Mouse (Mus musculus): ENCODE measurements around the gene Dip2b. TPM values are rescaled to one million over a fixed set of nuclear protein-coding genes. Genes with fewer than 3 reads are reported as not detected.

The Dip2b gene
- total and polyA plus RNA-seq, 2 experiments: 2.0 to 3.1 TPM

DNA sequence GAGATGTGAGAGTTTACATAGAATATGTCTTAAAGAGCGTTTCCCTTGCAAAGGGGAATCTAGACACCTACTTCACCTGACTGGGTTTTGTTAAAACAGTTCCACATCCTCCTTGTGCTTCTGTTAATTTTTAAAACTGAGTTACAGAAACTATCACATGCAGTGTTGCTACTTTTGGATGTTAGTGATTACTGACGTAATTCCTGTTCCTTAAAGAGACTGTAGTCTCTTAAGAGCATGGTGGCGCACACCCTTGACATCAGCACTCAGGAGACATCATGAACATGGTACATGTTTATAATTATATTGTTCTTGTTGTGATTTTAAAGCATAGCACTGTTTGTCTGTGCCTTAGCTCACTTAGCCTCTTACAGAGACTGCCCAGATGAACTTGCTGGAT, 113.9 kb downstream of the Dip2b start:
- H3K79me2 ChIP-seq (ENCODE audit: control insufficient read depth, insufficient read depth, low read length): no peaks in the 10 kb centered on the region
- no peaks in the 10 kb centered on the region for H3K27me3 ChIP-seq (ENCODE audit: control insufficient read depth, insufficient read depth, low read length)
- H3K4me1 ChIP-seq (ENCODE audit: control insufficient read depth, insufficient read depth, low read length): no peaks in the 10 kb centered on the region
- TF ChIP-seq POLR2A (IDR thresholded peaks at IDR 0.05; ENCODE audit: extremely low read depth, insufficient read depth, low read length) (no peak), CTCF (IDR thresholded peaks at IDR 0.05; ENCODE audit: low read depth, low read length) (no peak)
- H3K27ac ChIP-seq (replicated peaks; ENCODE audit: insufficient read depth, low read depth, low read length): no peak overlapping the region
- 94% methylated on average over 3 of the region's 3 CpGs for WGBS
- no peak for DNase-seq (ENCODE audit: extremely low read depth, low read depth, low spot score)
- H3K4me3 ChIP-seq (ENCODE audit: insufficient read depth, low read depth, low read length): no peak overlapping the region
- H3K9ac ChIP-seq (ENCODE audit: low read depth, low read length): no peak overlapping the region
- peaks cover 22% of the 10 kb centered on the region for H3K36me3 ChIP-seq (ENCODE audit: control insufficient read depth, insufficient read depth, low read length)

DNA sequence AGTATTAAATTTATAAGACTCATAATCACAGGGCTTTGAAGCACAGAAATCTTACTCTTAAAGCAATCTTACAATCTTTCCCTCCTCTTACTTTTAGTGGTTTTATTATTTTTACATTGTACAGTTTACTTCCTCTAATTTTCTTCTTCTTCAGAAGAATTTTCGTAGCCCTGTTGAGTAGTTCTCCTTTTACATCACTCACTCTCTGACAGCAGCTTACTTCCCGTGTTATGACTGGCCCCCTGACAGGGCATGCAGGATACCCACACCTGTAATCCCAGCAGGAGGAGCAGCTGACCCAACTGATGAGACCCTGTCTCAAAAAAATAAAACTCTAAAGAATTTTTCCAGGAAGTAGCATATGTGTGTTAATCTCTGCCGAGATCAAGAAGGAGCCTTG, 114.6 kb downstream of the Dip2b start:
- WGBS: 77% methylated on average over 3 of the region's 3 CpGs
- DNase-seq (ENCODE audit: extremely low read depth, low read depth, low spot score): no peak

DNA sequence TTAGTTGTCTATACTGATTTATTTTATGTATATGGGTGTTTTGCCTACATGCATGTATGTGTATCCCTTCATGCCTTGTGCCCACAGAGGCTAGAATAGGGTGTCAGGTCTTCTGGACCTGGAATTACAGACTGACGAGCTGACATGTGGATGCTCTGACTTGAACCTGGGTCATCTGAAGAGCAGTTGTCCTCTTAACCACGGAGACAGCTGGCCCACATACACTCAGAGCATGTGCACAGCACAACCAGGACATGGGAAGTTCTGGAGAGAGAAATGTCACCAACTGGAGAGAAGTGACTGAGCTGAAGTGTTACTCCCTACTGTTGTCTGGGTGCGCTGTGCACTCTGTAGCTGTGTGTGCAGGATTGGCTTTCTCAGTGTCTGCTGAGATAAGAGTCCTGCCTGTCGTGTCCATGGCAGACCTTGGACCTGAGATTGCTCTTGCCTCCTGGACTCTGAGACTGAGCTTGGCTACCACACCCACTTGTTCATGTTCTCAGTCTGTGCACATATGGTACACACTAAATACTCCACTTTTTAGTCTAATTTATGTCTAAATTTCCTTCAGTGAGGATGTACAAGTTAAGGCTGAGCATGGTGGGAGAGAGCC, 117.7 kb downstream of the Dip2b start:
- DNase-seq (ENCODE audit: extremely low read depth, low read depth, low spot score): peak; percentile 39
- Histone ChIP-seq H3K4me3 (ENCODE audit: insufficient read depth, low read depth, low read length) (no peak overlapping the region), H3K36me3 (ENCODE audit: control insufficient read depth, insufficient read depth, low read length) (peaks cover 22% of the 10 kb centered on the region), H3K9ac (ENCODE audit: low read depth, low read length) (no peak overlapping the region), H3K27ac (replicated peaks; ENCODE audit: insufficient read depth, low read depth, low read length) (no peak overlapping the region), H3K27me3 (ENCODE audit: control insufficient read depth, insufficient read depth, low read length) (no peaks in the 10 kb centered on the region), H3K4me1 (ENCODE audit: control insufficient read depth, insufficient read depth, low read length) (no peaks in the 10 kb centered on the region), H3K79me2 (ENCODE audit: control insufficient read depth, insufficient read depth, low read length) (no peaks in the 10 kb centered on the region)
- WGBS: 70% methylated on average over 4 of the region's 4 CpGs
- TF ChIP-seq POLR2A (IDR thresholded peaks at IDR 0.05; ENCODE audit: extremely low read depth, insufficient read depth, low read length) (no peak), CTCF (IDR thresholded peaks at IDR 0.05; ENCODE audit: low read depth, low read length) (no peak)

More for the DNA sequence above, 114.6 kb downstream of the Dip2b start:
- Histone ChIP-seq H3K4me3 (ENCODE audit: insufficient read depth, low read depth, low read length) (no peak overlapping the region), H3K36me3 (ENCODE audit: control insufficient read depth, insufficient read depth, low read length) (peaks cover 23% of the 10 kb centered on the region), H3K27ac (replicated peaks; ENCODE audit: insufficient read depth, low read depth, low read length) (no peak overlapping the region), H3K79me2 (ENCODE audit: control insufficient read depth, insufficient read depth, low read length) (no peaks in the 10 kb centered on the region), H3K27me3 (ENCODE audit: control insufficient read depth, insufficient read depth, low read length) (no peaks in the 10 kb centered on the region), H3K9ac (ENCODE audit: low read depth, low read length) (no peak overlapping the region), H3K4me1 (ENCODE audit: control insufficient read depth, insufficient read depth, low read length) (no peaks in the 10 kb centered on the region)
- TF ChIP-seq CTCF (IDR thresholded peaks at IDR 0.05; ENCODE audit: low read depth, low read length) (no peak), POLR2A (IDR thresholded peaks at IDR 0.05; ENCODE audit: extremely low read depth, insufficient read depth, low read length) (no peak)

DNA sequence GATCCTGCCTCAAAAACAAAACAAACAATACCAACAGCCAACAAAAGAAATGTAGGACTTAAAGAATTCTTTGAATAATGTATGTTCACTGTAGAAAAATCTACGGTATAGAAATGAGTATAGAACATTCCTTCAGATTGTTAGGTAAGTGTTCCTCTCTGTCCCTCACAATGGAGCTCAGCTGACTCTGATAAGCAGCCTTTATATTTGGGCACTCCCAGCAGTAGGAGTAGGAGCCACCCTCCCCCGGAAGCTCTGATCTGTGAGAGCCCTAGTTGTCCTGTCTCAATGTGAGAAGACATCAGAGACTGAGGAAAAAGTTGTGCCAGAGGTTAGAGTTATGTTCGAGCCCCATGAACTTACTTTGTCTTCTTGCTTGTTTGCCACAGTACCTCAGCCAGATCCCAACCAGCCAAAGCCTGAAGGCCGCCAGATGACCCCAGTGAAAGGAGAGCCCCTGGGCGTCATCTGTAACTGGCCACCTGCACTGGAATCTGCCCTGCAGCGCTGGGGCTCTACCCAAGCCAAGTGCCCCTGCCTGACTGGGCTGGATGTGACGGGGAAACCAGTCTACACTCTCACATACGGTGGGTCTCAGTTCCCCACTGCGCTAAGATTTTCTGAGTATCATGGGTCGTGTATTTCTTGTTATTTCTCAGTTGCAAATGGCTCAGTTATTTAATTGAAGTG, 118.5 kb downstream of the Dip2b start:
- Histone ChIP-seq H3K4me3 (ENCODE audit: insufficient read depth, low read depth, low read length) (no peak overlapping the region), H3K27me3 (ENCODE audit: control insufficient read depth, insufficient read depth, low read length) (no peaks in the 10 kb centered on the region), H3K27ac (replicated peaks; ENCODE audit: insufficient read depth, low read depth, low read length) (no peak overlapping the region), H3K79me2 (ENCODE audit: control insufficient read depth, insufficient read depth, low read length) (no peaks in the 10 kb centered on the region), H3K9ac (ENCODE audit: low read depth, low read length) (no peak overlapping the region), H3K4me1 (ENCODE audit: control insufficient read depth, insufficient read depth, low read length) (no peaks in the 10 kb centered on the region), H3K36me3 (ENCODE audit: control insufficient read depth, insufficient read depth, low read length) (peaks cover 26% of the 10 kb centered on the region)
- WGBS: 93% methylated on average over 10 of the region's 10 CpGs
- no peak for DNase-seq (ENCODE audit: extremely low read depth, low read depth, low spot score)
- TF ChIP-seq CTCF (IDR thresholded peaks at IDR 0.05; ENCODE audit: low read depth, low read length): no peak
- no peak for TF ChIP-seq POLR2A (IDR thresholded peaks at IDR 0.05; ENCODE audit: extremely low read depth, insufficient read depth, low read length)

DNA sequence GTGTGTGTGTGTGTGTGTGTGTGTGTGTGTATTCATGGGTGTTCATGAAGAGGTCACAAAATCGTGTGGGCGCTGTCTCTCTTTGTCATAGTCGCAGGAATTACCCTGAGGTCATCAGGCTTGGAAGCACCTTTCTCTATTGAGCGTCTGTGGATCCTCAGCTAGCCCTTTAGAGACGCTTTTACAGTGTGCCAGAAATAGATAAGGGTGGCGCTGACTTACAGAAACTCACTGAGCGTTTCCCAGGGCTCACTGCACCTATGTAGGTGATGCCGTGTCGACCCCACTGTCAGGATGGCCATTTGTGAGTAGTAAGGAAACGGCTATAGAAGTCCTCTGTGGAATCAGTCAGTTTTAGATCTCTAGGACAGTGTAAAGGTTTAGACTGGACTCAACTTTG, 120.5 kb downstream of the Dip2b start:
- TF ChIP-seq CTCF (IDR thresholded peaks at IDR 0.05; ENCODE audit: low read depth, low read length): no peak
- TF ChIP-seq POLR2A (IDR thresholded peaks at IDR 0.05; ENCODE audit: extremely low read depth, insufficient read depth, low read length): no peak
- Histone ChIP-seq H3K4me1 (ENCODE audit: control insufficient read depth, insufficient read depth, low read length) (no peaks in the 10 kb centered on the region), H3K9ac (ENCODE audit: low read depth, low read length) (no peak overlapping the region), H3K79me2 (ENCODE audit: control insufficient read depth, insufficient read depth, low read length) (no peaks in the 10 kb centered on the region), H3K36me3 (ENCODE audit: control insufficient read depth, insufficient read depth, low read length) (peaks cover 26% of the 10 kb centered on the region), H3K27me3 (ENCODE audit: control insufficient read depth, insufficient read depth, low read length) (no peaks in the 10 kb centered on the region), H3K27ac (replicated peaks; ENCODE audit: insufficient read depth, low read depth, low read length) (no peak overlapping the region), H3K4me3 (ENCODE audit: insufficient read depth, low read depth, low read length) (no peak overlapping the region)
- DNase-seq (ENCODE audit: extremely low read depth, low read depth, low spot score): no peak
- WGBS: 96% methylated on average over 10 of the region's 10 CpGs

DNA sequence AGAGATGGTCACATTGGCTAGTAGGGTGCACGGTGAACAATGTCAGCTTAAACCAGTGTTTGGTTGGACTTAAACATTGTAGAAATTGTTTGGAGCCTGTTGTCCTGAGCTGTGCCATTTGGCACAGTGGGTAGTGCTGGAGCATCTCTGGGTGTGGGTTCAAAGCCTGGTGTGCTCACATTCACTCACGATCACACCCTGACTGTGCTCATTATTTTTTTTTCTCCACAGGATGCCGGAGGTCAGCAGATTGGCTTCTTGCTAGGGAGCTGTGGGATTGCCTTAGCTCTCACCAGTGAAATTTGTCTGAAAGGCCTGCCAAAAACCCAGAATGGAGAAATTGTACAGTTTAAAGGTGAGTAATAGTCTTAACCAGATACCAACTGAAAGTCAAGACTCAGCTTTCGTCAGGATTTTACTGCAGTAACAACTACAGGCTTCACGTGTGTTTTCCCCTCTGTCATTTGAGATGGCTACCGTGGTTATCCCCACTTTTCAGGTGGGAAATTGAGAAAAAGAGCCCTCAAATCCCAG, 123.3 kb downstream of the Dip2b start:
- TF ChIP-seq POLR2A (IDR thresholded peaks at IDR 0.05; ENCODE audit: extremely low read depth, insufficient read depth, low read length) (no peak), CTCF (IDR thresholded peaks at IDR 0.05; ENCODE audit: low read depth, low read length) (no peak)
- Histone ChIP-seq H3K4me1 (ENCODE audit: control insufficient read depth, insufficient read depth, low read length) (no peaks in the 10 kb centered on the region), H3K36me3 (ENCODE audit: control insufficient read depth, insufficient read depth, low read length) (peaks cover 18% of the 10 kb centered on the region), H3K4me3 (ENCODE audit: insufficient read depth, low read depth, low read length) (no peak overlapping the region), H3K79me2 (ENCODE audit: control insufficient read depth, insufficient read depth, low read length) (no peaks in the 10 kb centered on the region), H3K9ac (ENCODE audit: low read depth, low read length) (no peak overlapping the region), H3K27me3 (ENCODE audit: control insufficient read depth, insufficient read depth, low read length) (no peaks in the 10 kb centered on the region), H3K27ac (replicated peaks; ENCODE audit: insufficient read depth, low read depth, low read length) (no peak overlapping the region)
- no peak for DNase-seq (ENCODE audit: extremely low read depth, low read depth, low spot score)
- 87% methylated on average over 6 of the region's 6 CpGs for WGBS
